Mouse (Mus musculus): ENCODE measurements around the gene Tctn3. TPM values are rescaled to one million over a fixed set of nuclear protein-coding genes. Genes with fewer than 3 reads are reported as not detected.

Gene Tctn3
- total and polyA plus RNA-seq, 2 experiments from 2014 or later, result 14.4 to 32.9 TPM

- ATAC-seq, result peak; percentile 96
- H3K9ac ChIP-seq (replicated peaks; ENCODE audit: low read length), result peak within 1 kb of the TSS; percentile 65
Measured at GRCm38 (mm10) chr19:40588293-40588654, 23.8 kb downstream of the Tctn3 start, which contains the start of gene Aldh18a1. Aldh18a1 (minus strand) TSS chr19:40588463.

DNA sequence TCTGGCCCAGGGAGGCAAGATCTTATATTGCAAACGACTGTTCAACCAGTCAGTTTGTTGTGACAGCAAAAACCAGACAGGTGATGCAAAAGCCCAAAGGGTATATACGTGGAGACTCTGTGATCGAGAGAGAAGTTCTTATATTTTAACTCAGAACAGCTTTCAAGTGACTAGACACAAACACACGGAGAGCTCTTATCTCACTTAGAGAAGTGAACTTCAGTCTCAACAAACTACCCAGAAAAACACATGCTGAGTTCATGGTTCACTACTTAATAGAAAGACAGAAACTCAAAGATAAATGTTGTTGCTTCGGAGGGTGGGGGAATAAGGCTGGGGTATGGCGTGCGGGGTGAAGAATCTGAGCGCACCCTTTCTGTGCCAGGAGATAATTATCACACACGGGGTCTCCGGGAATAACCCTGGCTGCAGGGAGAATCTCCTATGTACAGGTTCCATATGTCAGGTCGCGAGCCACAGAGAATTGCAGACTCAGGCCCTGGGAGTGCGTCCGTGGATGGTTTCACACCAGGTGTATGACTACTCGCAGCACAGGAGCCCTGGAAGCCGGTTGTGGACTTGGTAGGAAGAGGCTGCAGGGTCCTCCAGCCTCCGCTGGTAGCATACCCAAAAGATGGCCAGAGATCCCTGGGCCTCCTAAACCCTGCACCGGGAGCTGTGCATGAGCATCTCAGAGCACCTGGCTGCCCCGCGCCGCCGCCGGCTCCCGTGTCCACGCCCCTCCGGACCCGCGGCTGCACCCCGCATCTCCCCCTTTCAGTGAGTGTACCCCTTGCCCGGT, 24.3 kb downstream of the Tctn3 start:
- H3K4me1 ChIP-seq (ENCODE audit: insufficient read depth, low read length), result peaks cover 8% of the 10 kb centered on the region
- H3K9me3 ChIP-seq (ENCODE audit: low read length), result no peaks in the 10 kb centered on the region
- peak; percentile 75 for ATAC-seq
- H3K9ac ChIP-seq (replicated peaks; ENCODE audit: low read length), result peak overlapping the region; percentile 65
- no peaks in the 10 kb centered on the region; the same call in 1 of the 2 replicates for H3K36me3 ChIP-seq (ENCODE audit: insufficient read depth, low read length)
- no peaks in the 10 kb centered on the region for H3K27me3 ChIP-seq (ENCODE audit: insufficient read depth, low read length)
- H3K27ac ChIP-seq, result peak overlapping the region; percentile 78
- no peak for TF ChIP-seq CTCF (IDR thresholded peaks at IDR 0.05; ENCODE audit: low read depth)
- peak; percentile 43 for DNase-seq (ENCODE audit: low spot score)
- peak overlapping the region; percentile 76 for H3K4me3 ChIP-seq (ENCODE audit: low read length)
- H3K4me2 ChIP-seq (ENCODE audit: low read depth, low read length), result peak overlapping the region; percentile 92
- 3% methylated on average over 30 of the region's 30 CpGs for WGBS

More at GRCm38 (mm10) chr19:40588293-40588654, 23.8 kb downstream of the Tctn3 start, which contains the start of gene Aldh18a1:
- peak; percentile 98 for DNase-seq (ENCODE audit: low spot score)
- Histone ChIP-seq H3K4me2 (ENCODE audit: low read depth, low read length) (peak within 1 kb of the TSS; percentile 92), H3K27me3 (ENCODE audit: insufficient read depth, low read length) (no peaks in the 10 kb centered on the region), H3K36me3 (ENCODE audit: insufficient read depth, low read length) (no peaks in the 10 kb centered on the region; the same call in 1 of the 2 replicates), H3K27ac (peak within 1 kb of the TSS; percentile 78), H3K9me3 (ENCODE audit: low read length) (no peaks in the 10 kb centered on the region), H3K4me3 (ENCODE audit: low read length) (peak within 1 kb of the TSS; percentile 76), H3K4me1 (ENCODE audit: insufficient read depth, low read length) (peaks cover 8% of the 10 kb centered on the region)
- TF ChIP-seq CTCF (IDR thresholded peaks at IDR 0.05; ENCODE audit: low read depth), result no peak; the same call in 1 of the 2 replicates
- under 1% methylated on average over 32 of the region's 34 CpGs for WGBS

DNA sequence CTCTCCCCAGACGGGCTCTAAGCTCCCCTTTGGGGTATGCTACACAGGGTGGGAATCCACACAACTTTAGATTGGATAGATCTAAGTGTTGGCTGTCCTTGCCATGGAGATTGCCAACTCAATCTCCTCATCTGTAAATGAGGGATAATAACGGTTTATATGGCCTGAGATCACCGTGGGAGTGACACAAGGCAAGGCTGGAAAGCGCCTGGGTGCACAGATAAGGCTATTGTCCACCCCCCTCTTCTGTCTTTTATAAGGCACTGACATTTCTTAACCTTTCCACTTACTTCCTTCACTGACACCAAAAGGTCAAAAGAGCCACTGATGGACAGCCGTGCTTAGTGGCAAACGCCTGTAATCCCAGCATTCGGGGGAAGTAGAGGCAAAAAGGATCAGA, 25.1 kb downstream of the Tctn3 start:
- H3K36me3 ChIP-seq (ENCODE audit: insufficient read depth, low read length), result peaks cover 1% of the 10 kb centered on the region; the same call in 1 of the 2 replicates
- peak overlapping the region; percentile 92 for H3K4me2 ChIP-seq (ENCODE audit: low read depth, low read length)
- H3K27me3 ChIP-seq (ENCODE audit: insufficient read depth, low read length), result no peaks in the 10 kb centered on the region
- H3K4me1 ChIP-seq (ENCODE audit: insufficient read depth, low read length), result peaks cover 8% of the 10 kb centered on the region
- H3K9ac ChIP-seq (replicated peaks; ENCODE audit: low read length), result no peak overlapping the region
- H3K27ac ChIP-seq, result no peak overlapping the region
- ATAC-seq (no peak), DNase-seq (ENCODE audit: low spot score) (no peak)
- H3K9me3 ChIP-seq (ENCODE audit: low read length), result no peaks in the 10 kb centered on the region
- TF ChIP-seq CTCF (IDR thresholded peaks at IDR 0.05; ENCODE audit: low read depth), result no peak
- H3K4me3 ChIP-seq (ENCODE audit: low read length), result peak overlapping the region; percentile 76
- WGBS, result 55% methylated on average over 7 of the region's 7 CpGs

DNA sequence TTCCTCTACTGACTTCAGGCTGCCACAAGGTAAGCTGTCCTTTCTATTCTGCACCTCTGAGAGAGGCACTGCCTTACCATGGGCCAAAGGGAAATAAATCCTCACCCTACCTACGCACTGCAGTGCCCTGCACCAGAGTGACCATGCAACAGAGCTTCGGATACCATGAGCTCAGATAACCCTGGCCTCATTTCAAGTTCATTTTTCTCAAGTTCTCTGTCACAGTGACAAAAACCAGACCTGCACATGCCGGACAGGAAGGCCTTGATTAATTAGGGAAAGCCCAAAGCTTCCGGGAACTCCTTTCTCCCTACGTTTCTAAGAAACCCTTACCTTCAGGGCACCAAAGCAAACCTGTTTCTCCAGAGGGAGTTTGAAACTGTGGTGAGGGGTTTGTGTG, 30.4 kb downstream of the Tctn3 start:
- Histone ChIP-seq H3K4me1 (ENCODE audit: insufficient read depth, low read length) (peaks cover under 1% of the 10 kb centered on the region; the same call in 1 of the 2 replicates), H3K36me3 (ENCODE audit: insufficient read depth, low read length) (peaks cover 20% of the 10 kb centered on the region; the same call in 1 of the 2 replicates), H3K27ac (no peak overlapping the region), H3K4me2 (ENCODE audit: low read depth, low read length) (no peak overlapping the region), H3K27me3 (ENCODE audit: insufficient read depth, low read length) (no peaks in the 10 kb centered on the region), H3K4me3 (ENCODE audit: low read length) (no peak overlapping the region), H3K9me3 (ENCODE audit: low read length) (no peaks in the 10 kb centered on the region), H3K9ac (replicated peaks; ENCODE audit: low read length) (no peak overlapping the region)
- no peak for ATAC-seq
- TF ChIP-seq CTCF (IDR thresholded peaks at IDR 0.05; ENCODE audit: low read depth), result no peak
- WGBS, result 85% methylated on average over 5 of the region's 5 CpGs
- no peak for DNase-seq (ENCODE audit: low spot score)

DNA sequence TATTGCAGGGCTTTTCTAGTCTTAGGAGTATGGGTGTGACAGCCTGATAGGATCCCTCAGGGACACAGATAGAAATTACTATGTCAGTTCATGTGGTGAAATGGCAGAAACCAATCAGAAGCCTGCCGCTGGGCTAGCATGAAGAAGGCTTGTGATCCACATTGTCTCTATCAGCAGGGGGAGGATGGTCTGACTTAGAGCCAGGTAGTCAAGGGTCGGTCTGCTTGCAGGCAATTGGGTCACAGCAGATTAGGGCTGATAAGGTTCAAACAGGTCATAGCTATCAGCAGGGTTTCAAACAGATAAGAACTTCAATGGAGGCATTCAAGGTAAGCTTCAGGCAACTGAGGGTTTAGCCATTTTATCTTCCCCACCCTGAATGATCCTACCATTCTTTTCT, 31.1 kb downstream of the Tctn3 start:
- no peak for TF ChIP-seq CTCF (IDR thresholded peaks at IDR 0.05; ENCODE audit: low read depth)
- Histone ChIP-seq H3K4me3 (ENCODE audit: low read length) (no peak overlapping the region), H3K9ac (replicated peaks; ENCODE audit: low read length) (no peak overlapping the region), H3K27me3 (ENCODE audit: insufficient read depth, low read length) (no peaks in the 10 kb centered on the region), H3K4me1 (ENCODE audit: insufficient read depth, low read length) (no peaks in the 10 kb centered on the region), H3K27ac (no peak overlapping the region), H3K4me2 (ENCODE audit: low read depth, low read length) (no peak overlapping the region), H3K36me3 (ENCODE audit: insufficient read depth, low read length) (peaks cover 22% of the 10 kb centered on the region; the same call in 1 of the 2 replicates), H3K9me3 (ENCODE audit: low read length) (no peaks in the 10 kb centered on the region)
- WGBS, result 86% methylated on average over 2 of the region's 2 CpGs
- DNase-seq (ENCODE audit: low spot score) (no peak), ATAC-seq (no peak)

GRCm38 (mm10) chr19:40575438-40575837, 36.6 kb downstream of the Tctn3 start:
- Histone ChIP-seq H3K4me1 (ENCODE audit: insufficient read depth, low read length) (no peaks in the 10 kb centered on the region), H3K4me3 (ENCODE audit: low read length) (no peak overlapping the region), H3K4me2 (ENCODE audit: low read depth, low read length) (no peak overlapping the region), H3K27ac (no peak overlapping the region), H3K27me3 (ENCODE audit: insufficient read depth, low read length) (no peaks in the 10 kb centered on the region), H3K9ac (replicated peaks; ENCODE audit: low read length) (no peak overlapping the region), H3K36me3 (ENCODE audit: insufficient read depth, low read length) (peaks cover 52% of the 10 kb centered on the region), H3K9me3 (ENCODE audit: low read length) (no peaks in the 10 kb centered on the region)
- 71% methylated on average over 5 of the region's 5 CpGs for WGBS
- ATAC-seq (no peak), DNase-seq (ENCODE audit: low spot score) (no peak)
- TF ChIP-seq CTCF (IDR thresholded peaks at IDR 0.05; ENCODE audit: low read depth), result no peak

GRCm38 (mm10) chr19:40570726-40571125, 41.3 kb downstream of the Tctn3 start:
- Histone ChIP-seq H3K4me1 (ENCODE audit: insufficient read depth, low read length) (no peaks in the 10 kb centered on the region), H3K9ac (replicated peaks; ENCODE audit: low read length) (no peak overlapping the region), H3K27ac (no peak overlapping the region), H3K4me2 (ENCODE audit: low read depth, low read length) (no peak overlapping the region), H3K27me3 (ENCODE audit: insufficient read depth, low read length) (no peaks in the 10 kb centered on the region), H3K36me3 (ENCODE audit: insufficient read depth, low read length) (peaks cover 67% of the 10 kb centered on the region), H3K4me3 (ENCODE audit: low read length) (no peak overlapping the region), H3K9me3 (ENCODE audit: low read length) (no peaks in the 10 kb centered on the region)
- no peak for ATAC-seq
- no peak for DNase-seq (ENCODE audit: low spot score)
- TF ChIP-seq CTCF (IDR thresholded peaks at IDR 0.05; ENCODE audit: low read depth), result no peak
- 89% methylated on average over 9 of the region's 9 CpGs for WGBS

Measured in hindbrain, postnatal 0 days (tissue).